Mouse (Mus musculus) lung, embryonic 16.5 days (tissue): ENCODE data around the gene Xrcc6. TPM values are rescaled to one million over a fixed set of nuclear protein-coding genes. Genes with fewer than 3 reads are reported as not detected.
"Not testable (repeated sequence)": the region's sequence is repeated elsewhere in the genome, so short reads cannot be mapped to it uniquely, and the experiment has no call there.

Experiments used
- ATAC-seq: fragments of 200-750 bp; cut with Nextera tagmentation; 2 replicates; pipeline ENCODE4 v1.8.0; 2017; ENCODE audit warnings: low read depth, mild to moderate bottlenecking, moderate library complexity
- H3K27ac ChIP-seq: fragments of 300-500 bp; sonication (generic); 2 replicates; pipeline ENCODE4 v1.5.1; 2014; ENCODE audit warnings: mild to moderate bottlenecking, control low read depth, low read length
- H3K27me3 ChIP-seq: fragments of 300-500 bp; sonication (generic); 2 replicates; pipeline ENCODE4 v1.6.1; 2014; ENCODE audit warnings: low read depth, low read length, mixed read lengths; ENCODE audit not compliant: control insufficient read depth, insufficient read depth
- H3K36me3 ChIP-seq: fragments of 300-500 bp; sonication (generic); 2 replicates; pipeline ENCODE4 v1.6.1; 2014; ENCODE audit warnings: low read length; ENCODE audit not compliant: control insufficient read depth, insufficient read depth
- H3K4me1 ChIP-seq: fragments of 300-500 bp; sonication (generic); replicated peaks from 2 replicates; pipeline ENCODE4 v1.6.1; 2014; ENCODE audit warnings: low read length, mixed read lengths; ENCODE audit not compliant: control insufficient read depth, insufficient read depth
- H3K4me2 ChIP-seq: fragments of 300-500 bp; sonication (generic); 2 replicates; pipeline ENCODE4 v1.6.1; 2014; ENCODE audit warnings: low read depth, low read length, control low read depth
- H3K4me3 ChIP-seq: fragments of 300-500 bp; sonication (generic); 2 replicates; pipeline ENCODE4 v1.5.1; 2014; ENCODE audit warnings: mild to moderate bottlenecking, low read length, control low read depth
- H3K9ac ChIP-seq: fragments of 300-500 bp; sonication (generic); 2 replicates; pipeline ENCODE4 v1.6.1; 2014; ENCODE audit warnings: low read length, control low read depth
- H3K9me3 ChIP-seq: fragments of 300-500 bp; sonication (generic); 2 replicates; pipeline ENCODE4 v1.6.1; 2016; ENCODE audit warnings: low read length; ENCODE audit not compliant: control insufficient read depth
- WGBS: fragments of 180-500 bp; shearing (Covaris S2); extraction: QIAGEN DNeasy Blood & Tissue Kit; methylation state at CpG from one replicate; pipeline ENCODE4 v1.1.7; 2014; 5-methylcytosine and 5-hydroxymethylcytosine counted together
- polyA plus RNA-seq: library from polyadenylated mRNA; unstranded; fragments of >200 nt; fragmentation: Nextera tagmentation; extraction: Ambion mirVana; gene quantifications from 2 replicates; pipeline ENCODE4 v1.2.1, GENCODE M21; 2015

The Xrcc6 gene
- polyA plus RNA-seq, 1 experiment from 2014 or later: 72.0 TPM

GRCm38 (mm10) chr15:81960171-81961077 is 27.2 kb upstream of the Xrcc6 start, which contains the start of gene Pmm1:
Gene Pmm1 (minus strand): TSS chr15:81960930.
- peak within 1 kb of the TSS; percentile 82 for H3K27ac ChIP-seq
- H3K36me3 ChIP-seq: peaks cover 7% of the 10 kb centered on the region; the same call in 1 of the 2 replicates
- ATAC-seq: peak; percentile 99
- H3K4me3 ChIP-seq: peak within 1 kb of the TSS; percentile 68
- H3K4me1 ChIP-seq: peaks cover 5% of the 10 kb centered on the region
- no peaks in the 10 kb centered on the region for H3K27me3 ChIP-seq
- peak within 1 kb of the TSS; percentile 96 for H3K4me2 ChIP-seq
- no peaks in the 10 kb centered on the region for H3K9me3 ChIP-seq
- WGBS: under 1% methylated on average over 71 of the region's 77 CpGs
- H3K9ac ChIP-seq: peak within 1 kb of the TSS; percentile 70

GRCm38 (mm10) chr15:81961078-81961451 is 26.6 kb upstream of the Xrcc6 start:
- H3K4me3 ChIP-seq: peak overlapping the region; percentile 68
- H3K9ac ChIP-seq: peak overlapping the region; percentile 56
- peak overlapping the region; percentile 96 for H3K4me2 ChIP-seq
- WGBS: 0% methylated on average over 4 of the region's 8 CpGs
- no peaks in the 10 kb centered on the region for H3K9me3 ChIP-seq
- H3K36me3 ChIP-seq: peaks cover 4% of the 10 kb centered on the region; the same call in 1 of the 2 replicates
- H3K4me1 ChIP-seq: peaks cover 5% of the 10 kb centered on the region
- H3K27ac ChIP-seq: no peak overlapping the region
- ATAC-seq: no peak; the same call in 1 of the 2 replicates
- H3K27me3 ChIP-seq: no peaks in the 10 kb centered on the region

- peaks cover 5% of the 10 kb centered on the region for H3K4me1 ChIP-seq
- H3K9me3 ChIP-seq: no peaks in the 10 kb centered on the region
- ATAC-seq: no peak
- no peak overlapping the region for H3K9ac ChIP-seq
- H3K4me3 ChIP-seq: no peak overlapping the region
- H3K36me3 ChIP-seq: no peaks in the 10 kb centered on the region
- H3K4me2 ChIP-seq: no peak overlapping the region
- no peak overlapping the region for H3K27ac ChIP-seq
- H3K27me3 ChIP-seq: no peaks in the 10 kb centered on the region
- WGBS: 26% methylated on average over 1 of the region's 1 CpGs
Observed at GRCm38 (mm10) chr15:81964262-81964661, 23.4 kb upstream of the Xrcc6 start.

DNA sequence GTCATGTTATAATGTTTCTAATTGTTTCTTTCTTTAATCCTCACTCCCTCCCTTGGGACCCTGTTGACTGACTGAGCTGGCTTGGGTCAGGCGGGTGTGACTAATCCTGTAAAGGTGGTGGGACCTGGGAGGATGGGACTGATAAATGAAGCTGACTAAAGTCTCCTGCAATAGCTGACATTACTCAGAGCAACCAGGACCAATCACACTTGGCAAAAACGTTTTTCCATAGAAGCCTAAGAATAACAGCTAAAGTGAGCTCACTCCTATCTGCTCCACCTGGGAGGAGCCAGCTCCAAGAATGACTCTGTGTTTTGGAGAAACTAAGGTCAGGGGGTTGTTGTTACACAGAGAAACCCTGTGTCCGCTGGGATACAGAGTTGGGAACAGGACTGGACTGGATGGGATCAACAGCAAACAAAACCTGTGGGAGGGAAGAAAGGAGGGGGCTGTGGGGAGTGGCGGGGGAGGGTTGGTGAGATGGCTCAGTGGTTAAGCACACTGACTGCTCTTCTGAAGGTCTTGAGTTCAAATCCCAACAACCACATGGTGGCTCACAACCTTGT is 22.6 kb upstream of the Xrcc6 start:
- H3K9me3 ChIP-seq: no peaks in the 10 kb centered on the region
- no peaks in the 10 kb centered on the region for H3K27me3 ChIP-seq
- no peaks in the 10 kb centered on the region for H3K36me3 ChIP-seq
- WGBS: 59% methylated on average over 4 of the region's 4 CpGs
- H3K27ac ChIP-seq: no peak overlapping the region
- no peaks in the 10 kb centered on the region for H3K4me1 ChIP-seq
- H3K4me2 ChIP-seq: no peak overlapping the region
- no peak overlapping the region for H3K9ac ChIP-seq
- ATAC-seq: no peak
- H3K4me3 ChIP-seq: no peak overlapping the region

GRCm38 (mm10) chr15:81966062-81966829 is 21.4 kb upstream of the Xrcc6 start:
- Histone ChIP-seq H3K9ac (no peak overlapping the region), H3K27me3 (no peaks in the 10 kb centered on the region), H3K4me2 (no peak overlapping the region), H3K4me3 (no peak overlapping the region), H3K36me3 (no peaks in the 10 kb centered on the region), H3K27ac (no peak overlapping the region), H3K9me3 (no peaks in the 10 kb centered on the region), H3K4me1 (no peaks in the 10 kb centered on the region)
- ATAC-seq: peak; percentile 49; the same call in 1 of the 2 replicates
- 58% methylated on average over 12 of the region's 14 CpGs for WGBS

- no peak for ATAC-seq
- WGBS: 78% methylated on average over 5 of the region's 5 CpGs
- H3K9me3 ChIP-seq: peaks cover 4% of the 10 kb centered on the region; the same call in 1 of the 2 replicates
- H3K4me3 ChIP-seq: no peak overlapping the region
- H3K9ac ChIP-seq: no peak overlapping the region
- no peak overlapping the region for H3K4me2 ChIP-seq
- no peak overlapping the region for H3K27ac ChIP-seq
- H3K36me3 ChIP-seq: no peaks in the 10 kb centered on the region
- no peaks in the 10 kb centered on the region for H3K27me3 ChIP-seq
- H3K4me1 ChIP-seq: no peaks in the 10 kb centered on the region
Observed at GRCm38 (mm10) chr15:81967821-81968220, 19.8 kb upstream of the Xrcc6 start.

DNA sequence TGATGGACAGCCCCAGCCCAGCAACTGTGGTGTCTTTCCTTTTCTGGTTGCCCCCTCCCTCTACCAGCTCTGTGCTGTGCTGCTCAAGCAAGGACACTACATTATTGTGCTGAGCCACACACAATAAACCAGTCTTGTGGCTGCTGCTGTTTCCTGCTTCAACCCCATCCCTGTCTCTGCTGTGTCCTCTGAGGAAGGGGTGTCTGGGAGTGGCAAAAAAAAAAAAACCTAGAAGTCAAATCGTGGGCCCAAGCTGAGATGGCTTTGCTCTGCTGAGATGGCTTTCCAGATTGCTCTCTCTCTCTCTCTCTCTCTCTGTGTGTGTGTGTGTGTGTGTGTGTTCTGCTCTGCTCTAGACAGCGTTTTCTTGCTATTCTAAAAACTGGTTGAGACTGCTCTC is 19.2 kb upstream of the Xrcc6 start:
- Histone ChIP-seq H3K27me3 (no peaks in the 10 kb centered on the region), H3K4me2 (no peak overlapping the region), H3K27ac (no peak overlapping the region), H3K4me3 (no peak overlapping the region), H3K9ac (no peak overlapping the region), H3K36me3 (no peaks in the 10 kb centered on the region), H3K4me1 (no peaks in the 10 kb centered on the region), H3K9me3 (peaks cover 4% of the 10 kb centered on the region; the same call in 1 of the 2 replicates)
- WGBS: 43% methylated on average over 2 of the region's 2 CpGs
- ATAC-seq: no peak

GRCm38 (mm10) chr15:81969173-81969572 is 18.5 kb upstream of the Xrcc6 start:
- no peak; the same call in 1 of the 2 replicates for ATAC-seq
- H3K4me3 ChIP-seq: no peak overlapping the region
- no peaks in the 10 kb centered on the region for H3K36me3 ChIP-seq
- WGBS: 48% methylated on average over 7 of the region's 7 CpGs
- no peak overlapping the region for H3K4me2 ChIP-seq
- no peak overlapping the region for H3K27ac ChIP-seq
- peaks cover 4% of the 10 kb centered on the region; the same call in 1 of the 2 replicates for H3K9me3 ChIP-seq
- no peak overlapping the region for H3K9ac ChIP-seq
- H3K27me3 ChIP-seq: no peaks in the 10 kb centered on the region
- H3K4me1 ChIP-seq: no peaks in the 10 kb centered on the region

GRCm38 (mm10) chr15:81969635-81970034 is 18.0 kb upstream of the Xrcc6 start:
- 68% methylated on average over 6 of the region's 6 CpGs for WGBS
- not testable (repeated sequence) for H3K9ac ChIP-seq, H3K9me3 ChIP-seq, H3K36me3 ChIP-seq, H3K4me1 ChIP-seq, H3K27me3 ChIP-seq, H3K27ac ChIP-seq, H3K4me3 ChIP-seq, ATAC-seq, H3K4me2 ChIP-seq
